Mouse (Mus musculus) ES-Bruce4 (cell line): ENCODE results near the gene Tcerg1l.

Experiments used
- CTCF ChIP-seq: IDR thresholded peaks from one replicate; pipeline ENCODE4 v1.8.1; 2011; ENCODE audit warnings: low read depth, low read length
- POLR2A ChIP-seq: IDR thresholded peaks from one replicate; pipeline ENCODE4 v1.8.1; 2011; ENCODE audit warnings: low read length; ENCODE audit not compliant: insufficient read depth

GRCm38 (mm10) chr7:138367570-138367969, 30.0 kb downstream of the Tcerg1l start:
- TF ChIP-seq POLR2A (no peak), CTCF (no peak)
